Mouse (Mus musculus) right cerebral cortex, postnatal 36 days (tissue): ENCODE data around the gene Tmc6.

Source experiments
- DNase-seq, 2 experiments: peaks; one replicate each; pipeline ENCODE4 v3.0.0; 2022; ENCODE audit warnings: low spot score in 2 of 2, mixed read lengths in 1 of 2

Gene Tmc6

DNA sequence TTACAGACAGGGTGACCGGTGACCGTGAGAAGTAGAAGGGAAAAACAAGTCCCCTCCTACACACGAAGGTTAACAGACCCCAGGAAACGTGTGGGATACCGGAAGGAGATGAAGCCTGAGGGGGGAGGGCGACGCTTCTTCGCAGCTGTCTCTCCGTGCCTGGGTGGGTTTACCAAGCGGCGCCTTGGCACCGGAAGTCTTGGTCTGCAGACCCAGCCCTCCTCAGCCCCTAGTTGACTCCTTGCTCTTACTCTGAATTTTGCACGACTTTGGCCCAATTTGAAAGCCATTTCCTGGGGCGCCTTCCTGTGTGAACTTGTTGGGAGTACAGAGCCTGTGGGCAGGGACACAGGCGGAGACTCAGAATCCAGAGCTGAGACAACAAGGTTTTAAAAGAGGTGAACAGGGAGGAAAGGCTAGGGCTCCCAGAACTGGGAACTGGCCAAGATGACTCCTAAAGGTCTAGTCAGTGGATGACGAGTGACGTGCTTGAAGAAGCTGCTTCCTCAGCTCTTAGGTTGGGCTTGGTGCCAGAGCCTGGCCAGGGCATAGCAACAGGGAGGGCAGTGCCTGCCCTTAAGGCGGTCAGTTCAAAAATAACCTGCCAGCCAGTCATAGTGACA, 688 bp downstream of the Tmc6 start:
- no peak for DNase-seq

DNA sequence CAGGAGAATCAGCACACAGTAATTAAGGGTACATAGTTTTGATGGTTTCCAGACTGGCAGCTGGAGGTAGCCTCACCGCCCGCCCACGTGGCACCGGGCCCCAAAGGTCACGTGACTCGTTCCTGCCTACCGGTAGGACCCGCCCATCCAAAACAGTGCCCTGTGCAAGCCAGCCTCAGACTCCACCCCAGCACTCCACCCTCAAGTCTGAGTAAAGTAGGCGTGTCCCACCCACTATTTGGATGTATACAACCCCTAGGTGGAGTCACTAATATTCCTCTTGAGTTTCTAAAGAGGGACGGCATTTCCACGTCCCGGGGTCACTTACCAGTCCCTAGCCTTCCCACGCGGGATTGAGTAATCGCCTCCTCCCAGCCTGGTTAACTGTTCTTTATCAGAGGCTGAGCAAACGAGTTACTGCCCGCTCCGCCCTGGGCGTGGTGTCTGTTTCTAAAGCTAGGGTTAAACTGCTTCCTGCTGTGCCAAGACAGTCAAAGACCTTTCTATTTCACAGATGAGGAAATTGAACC, 1.4 kb downstream of the Tmc6 start:
- DNase-seq = no peak

DNA sequence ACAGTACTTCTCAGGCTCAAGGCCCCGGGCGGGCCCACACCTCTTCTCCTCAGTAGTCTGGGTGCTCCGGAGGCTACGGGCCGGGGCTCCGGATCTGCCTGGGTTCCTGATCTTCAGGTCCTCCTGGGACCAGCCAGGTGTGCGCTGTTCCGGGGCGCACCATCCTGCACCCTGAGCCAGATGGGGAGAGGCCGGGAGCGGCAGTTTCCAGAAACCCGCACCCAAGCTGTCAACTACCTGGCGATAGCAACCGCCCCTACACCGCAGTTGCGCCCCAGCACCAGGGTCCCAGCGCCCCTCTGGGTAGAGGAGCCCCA, 1.8 kb downstream of the Tmc6 start:
- DNase-seq = no peak

DNA sequence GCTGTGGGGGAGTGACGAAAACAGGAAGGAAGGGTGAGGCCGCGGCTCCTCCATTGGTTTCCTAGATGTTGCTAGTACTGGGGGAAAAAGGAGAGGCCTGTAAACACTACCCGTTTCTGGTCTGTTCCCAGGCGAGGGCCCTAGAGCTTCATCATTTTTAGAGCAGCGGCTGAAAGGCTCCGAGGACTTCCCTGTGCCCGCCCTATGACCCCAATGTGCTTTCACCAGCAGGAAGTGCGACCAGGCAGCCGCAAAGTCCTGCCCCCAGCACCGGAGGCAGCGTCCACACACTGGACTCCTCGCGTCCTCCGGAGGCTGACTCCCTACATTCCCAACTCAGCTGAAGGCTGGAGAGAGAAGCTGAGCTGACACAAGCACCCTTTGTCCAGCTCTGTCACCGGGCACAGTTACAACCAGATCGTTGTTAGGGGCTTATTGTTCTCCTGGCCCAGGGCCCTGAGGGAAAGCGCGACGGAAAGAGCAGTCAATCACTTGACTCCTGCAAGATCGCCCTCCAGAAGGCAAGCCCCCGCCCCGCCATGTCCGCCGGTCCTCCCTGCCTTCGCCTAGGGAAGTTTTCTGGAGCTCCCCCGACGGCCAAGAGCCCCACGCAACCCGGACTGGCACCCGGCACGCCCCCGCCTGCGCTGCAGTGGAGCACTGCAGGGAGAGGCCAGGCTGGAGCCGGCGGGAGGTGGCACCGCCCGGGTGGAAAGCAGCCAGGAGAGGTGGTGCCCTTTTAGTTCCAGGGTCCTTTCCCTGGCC, 2.4 kb downstream of the Tmc6 start:
- no peak for DNase-seq

DNA sequence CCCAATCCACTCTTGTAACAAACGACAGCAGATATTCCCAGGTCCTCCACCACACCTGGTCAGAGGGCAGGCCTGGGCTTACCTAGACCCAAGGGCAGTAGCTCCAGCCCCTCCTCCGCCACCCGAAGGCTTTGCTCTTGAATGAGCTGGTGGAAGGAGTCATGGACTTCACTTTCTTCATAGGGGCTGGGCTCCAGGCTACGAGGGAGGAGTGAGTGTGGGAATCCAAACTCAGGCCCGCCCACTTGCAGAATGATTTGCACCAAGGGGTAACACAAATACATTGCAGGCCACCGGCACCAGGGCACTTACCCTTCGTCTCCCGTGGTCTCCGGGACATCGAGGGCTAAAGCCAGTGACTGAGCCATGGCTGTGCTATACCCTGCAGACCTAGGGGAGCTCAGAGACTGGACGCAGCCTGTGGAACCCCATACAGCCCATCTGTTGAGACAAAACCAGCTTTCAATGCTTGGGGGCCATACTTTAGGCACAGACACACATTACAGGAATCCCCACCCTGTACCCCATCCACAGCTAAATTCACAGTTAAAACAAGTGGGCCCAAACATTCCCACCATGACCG, 3.1 kb downstream of the Tmc6 start:
- no peak for DNase-seq

DNA sequence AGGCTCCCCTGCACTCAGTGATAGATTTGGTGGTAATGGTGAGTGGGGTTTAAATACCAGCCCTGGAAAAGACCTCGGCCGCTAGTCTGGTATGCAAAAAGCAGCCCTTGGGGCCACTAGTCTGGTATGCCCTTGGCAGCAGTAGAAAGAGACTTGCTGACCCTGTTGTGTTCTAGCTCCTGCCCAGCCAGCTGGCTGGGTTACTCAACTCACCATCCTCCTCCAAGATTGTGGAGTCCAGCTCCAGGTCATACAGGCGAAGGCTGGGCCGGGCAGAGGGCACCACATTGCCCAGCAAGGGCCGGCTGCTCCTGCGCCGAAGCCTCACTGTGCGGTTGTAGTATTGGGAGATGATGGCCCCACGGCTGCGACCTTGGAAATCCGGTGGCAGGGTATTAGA, 4.0 kb downstream of the Tmc6 start:
- no peak for DNase-seq

DNA sequence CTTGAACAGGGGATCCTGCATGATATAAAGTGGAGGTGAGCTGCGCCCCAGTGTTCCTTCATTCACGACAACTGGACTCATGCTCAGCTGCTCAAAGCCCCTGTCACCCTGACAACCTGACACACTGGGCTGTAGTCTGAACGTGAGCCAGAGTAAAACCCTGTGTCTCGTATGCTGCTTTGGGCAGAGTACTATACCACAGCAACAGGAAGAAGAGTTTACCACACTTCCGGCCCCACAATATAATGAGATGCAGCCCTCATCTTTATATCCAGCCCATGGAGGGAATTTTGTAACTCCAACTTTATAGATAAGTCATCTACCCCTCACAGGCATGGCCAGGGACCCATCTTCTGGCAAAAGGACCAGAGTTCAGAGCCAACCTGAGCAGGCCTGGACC, 4.9 kb downstream of the Tmc6 start:
- no peak for DNase-seq

DNA sequence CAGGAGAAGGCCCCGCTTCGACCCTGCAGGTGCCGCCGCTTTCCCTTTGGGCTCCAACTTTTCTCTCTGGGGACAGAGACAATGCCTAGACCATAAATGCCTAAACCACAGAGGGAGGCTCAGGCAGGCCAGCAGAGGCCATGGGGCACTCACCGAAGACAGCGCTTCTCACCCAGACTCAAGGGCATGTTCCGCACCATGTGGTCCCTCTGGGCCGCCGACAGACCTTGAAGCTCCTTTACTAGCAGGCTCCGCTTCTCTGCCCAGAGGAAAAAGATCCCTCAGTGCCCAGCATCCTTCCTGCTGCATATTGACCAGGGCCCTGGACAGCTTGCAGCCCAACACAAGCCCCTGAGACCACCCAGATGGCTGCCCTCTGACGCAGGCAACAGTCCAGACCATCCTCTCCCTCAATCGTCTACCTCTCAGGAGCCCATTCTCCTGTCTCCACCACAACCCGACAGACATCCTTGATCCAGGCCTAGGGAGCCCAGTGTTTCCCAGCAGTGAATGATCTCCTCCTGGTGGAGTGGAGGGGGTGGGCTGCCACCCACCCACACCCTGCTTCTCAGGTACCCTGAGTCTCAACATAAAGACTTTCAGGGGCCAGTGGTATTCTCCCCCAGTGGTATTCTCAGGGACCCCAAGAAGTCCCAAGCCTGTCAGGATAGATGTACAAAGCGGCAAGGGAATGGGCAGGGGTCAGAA, 5.8 kb downstream of the Tmc6 start:
- DNase-seq = no peak

DNA sequence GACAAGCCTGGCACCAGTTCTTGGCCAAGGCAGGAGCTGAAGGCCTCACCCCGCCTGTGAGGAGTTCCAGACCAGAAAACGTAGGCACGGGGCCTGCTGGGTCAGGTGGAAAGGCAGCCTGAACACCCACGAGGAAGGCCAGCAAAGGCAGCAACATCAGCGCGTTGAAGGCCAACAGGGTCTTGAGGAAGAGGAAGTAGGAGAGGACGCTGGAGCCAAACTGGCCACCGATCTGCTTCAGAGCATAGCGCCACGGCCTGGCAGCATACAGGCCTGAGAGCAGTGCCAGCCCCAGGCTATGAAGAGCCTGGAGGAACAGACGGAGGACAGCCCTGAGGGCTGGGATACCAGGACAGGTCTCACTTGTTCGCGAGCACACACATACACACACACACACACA, 6.5 kb downstream of the Tmc6 start:
- no peak for DNase-seq

DNA sequence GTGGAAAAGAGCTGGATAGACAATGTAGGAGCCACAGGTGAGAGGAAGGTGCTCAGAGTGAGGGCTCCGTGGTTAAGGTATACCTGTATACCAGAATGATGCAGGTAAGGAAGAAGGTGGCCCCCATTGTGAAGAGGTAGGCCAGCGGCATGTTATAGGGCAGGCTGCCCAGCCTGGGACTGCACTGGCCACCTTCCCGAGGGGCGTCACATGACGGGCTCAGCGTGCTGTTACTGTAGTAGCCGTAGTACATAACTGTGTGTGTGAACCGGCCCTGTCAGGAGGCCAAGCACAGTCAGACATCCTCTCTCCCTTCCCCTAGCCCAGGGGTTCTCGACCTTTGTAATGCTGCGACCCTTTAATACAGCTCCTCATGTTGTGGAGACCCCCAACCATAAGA, 7.1 kb downstream of the Tmc6 start:
- no peak for DNase-seq

DNA sequence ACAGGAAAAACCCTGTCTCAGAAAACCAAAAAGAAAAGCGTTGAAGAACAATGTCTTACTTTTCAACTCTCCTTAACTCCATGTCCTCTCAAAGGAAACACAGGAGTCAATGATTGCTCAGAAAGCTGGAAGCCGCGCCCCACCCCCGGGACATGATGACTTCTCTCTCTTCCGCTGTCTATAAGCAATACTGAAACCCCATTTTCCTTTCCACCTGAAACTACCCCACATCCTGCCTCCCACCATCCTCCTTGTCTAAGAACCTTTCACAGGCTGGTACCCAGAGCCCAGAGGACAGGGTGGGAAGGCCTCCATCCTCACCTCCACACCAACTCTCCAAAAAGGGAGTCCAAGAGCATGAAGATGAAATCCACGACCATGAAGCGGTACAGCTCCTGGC, 9.6 kb downstream of the Tmc6 start:
- no peak for DNase-seq

DNA sequence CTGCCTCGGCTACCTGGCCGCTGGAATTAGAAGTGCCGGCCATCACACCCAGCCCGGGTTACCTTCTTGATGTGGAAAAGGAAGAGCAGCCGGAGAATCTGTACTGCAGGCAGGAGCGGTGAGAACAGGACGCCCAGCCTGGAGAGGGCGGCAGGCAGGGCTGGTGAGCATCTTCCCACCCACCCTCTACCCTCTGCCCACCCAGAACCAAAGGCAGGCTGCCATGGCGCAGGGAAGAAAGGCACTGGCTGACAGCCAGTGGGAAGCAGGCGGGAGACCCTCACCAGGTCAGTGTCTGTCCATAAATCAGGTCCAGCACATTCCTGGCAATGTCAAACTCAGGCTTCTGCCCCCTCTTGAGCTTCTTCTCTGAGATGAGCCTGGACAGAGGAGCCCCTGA, 11.6 kb downstream of the Tmc6 start:
- DNase-seq = no peak

DNA sequence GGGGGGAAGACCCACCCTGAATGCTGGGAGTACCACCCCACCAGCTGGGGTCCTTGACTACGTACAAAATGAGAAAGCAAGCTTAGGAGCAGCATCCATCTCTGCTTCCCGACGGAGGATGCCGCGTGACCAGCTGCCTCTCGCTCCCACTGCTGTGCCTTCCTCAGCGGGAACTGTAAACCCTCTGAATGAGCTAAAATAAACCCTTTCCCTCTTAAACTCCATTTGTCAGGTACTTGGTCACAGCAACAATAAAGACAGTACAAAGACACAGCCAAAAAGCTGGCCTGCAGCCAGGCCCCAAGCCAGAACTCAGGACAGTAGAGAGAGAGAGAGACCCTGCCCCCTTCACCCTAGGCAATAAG, 12.3 kb downstream of the Tmc6 start:
- no peak for DNase-seq

DNA sequence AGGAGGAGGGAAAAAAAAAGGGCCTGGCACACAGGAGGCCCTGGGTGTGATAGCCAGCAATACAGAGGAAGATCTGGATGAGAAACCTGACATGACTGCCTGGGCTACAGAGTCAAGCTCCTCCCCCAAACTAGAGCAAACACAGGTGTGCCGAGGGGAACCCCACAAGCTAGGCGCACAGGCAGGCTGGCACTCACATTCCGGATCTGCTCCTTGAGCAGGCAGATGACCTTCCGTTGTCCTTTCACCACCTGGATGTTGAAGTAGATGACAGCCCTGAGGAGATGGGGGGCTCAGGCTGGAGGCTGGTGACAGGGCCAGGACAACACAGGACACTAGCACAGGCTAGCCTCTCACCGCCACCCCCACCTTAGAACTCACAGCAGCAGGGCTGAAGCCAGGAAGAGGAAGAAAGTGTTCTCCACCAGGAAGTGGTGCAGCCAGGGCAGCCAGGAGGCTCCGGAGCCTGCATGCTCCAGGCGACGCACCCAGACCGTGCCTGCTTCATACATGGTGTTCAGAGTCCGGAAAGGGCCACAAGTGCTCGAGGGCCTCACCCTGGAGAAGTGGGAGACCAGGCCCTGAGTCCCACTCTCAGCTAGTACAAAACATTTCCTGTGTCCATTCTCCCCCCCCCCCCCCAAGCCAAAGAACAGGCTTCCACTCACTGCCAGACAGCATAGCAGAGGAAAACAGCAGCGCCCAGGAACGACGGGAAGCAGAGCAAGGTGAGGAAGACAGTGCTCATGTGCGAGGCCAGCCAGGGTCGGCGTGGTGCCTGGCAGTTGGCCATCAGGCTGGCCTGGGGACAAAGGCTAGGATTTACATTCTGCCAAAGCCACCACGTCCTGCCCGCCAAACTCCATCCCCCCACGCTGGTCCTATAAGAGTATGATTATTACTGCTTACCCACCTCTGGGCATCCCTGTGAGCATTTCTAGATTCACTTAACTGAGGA, 13.0 kb downstream of the Tmc6 start:
- no peak for DNase-seq

DNA sequence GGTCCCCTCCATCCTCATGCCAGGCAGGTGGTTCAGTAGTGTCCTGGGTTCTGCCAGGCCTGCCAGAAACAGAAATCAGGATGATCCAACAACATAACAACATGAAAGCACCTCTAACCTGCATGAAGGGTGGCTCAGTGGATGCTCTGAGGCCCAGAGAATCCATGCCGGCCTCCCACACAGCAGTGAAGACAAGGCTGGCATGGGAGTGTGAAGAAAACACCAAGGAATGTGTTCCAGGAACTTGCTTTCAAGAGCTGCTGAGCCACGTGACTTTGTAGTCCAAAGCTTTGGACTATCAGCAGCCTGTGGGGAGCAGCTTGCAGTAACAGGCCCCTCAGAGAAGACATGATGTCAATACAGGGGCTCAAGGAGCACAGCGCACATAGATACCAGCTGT, 15.7 kb downstream of the Tmc6 start:
- peak in 1 of 2 experiments; percentile 50 for DNase-seq

DNA sequence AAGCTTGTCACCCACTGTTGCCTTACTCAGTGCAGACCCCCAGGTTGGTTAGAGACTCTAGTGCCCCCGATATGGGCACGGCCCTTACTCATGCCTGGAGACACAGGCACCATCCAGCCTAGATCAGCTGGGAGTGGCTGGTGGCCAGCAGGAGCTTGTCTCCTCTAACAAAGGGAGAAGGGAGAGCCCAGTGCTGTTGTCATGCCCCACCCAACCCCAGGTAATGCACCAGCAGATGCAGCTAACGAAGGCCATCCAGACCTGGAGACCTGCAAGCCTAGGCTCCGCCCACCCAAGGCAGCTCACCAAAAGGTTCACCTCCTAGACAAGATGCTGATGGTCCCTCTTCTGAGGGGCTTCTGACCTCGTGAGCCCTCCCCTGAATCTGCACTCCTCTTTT, 16.6 kb downstream of the Tmc6 start:
- DNase-seq = no peak

DNA sequence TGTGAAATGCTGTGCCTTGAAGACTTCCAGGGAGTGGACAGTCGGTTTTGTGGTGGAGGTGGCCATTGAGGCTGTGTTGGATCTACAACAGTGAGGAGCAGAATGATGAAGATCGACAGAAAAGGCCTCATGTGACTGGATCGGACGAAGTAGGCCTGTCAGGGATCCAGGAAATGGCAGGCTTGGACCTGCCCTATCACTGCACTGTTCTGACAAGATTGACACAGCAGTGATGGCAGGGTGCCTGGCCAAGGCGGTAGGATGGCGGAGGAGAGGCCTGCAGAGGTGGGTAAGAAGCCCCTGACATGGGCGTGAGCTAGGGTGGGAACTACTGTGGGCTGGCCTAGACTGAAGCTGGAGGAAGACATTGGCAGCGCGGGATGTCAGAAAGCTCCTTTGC, 17.7 kb downstream of the Tmc6 start:
- no peak for DNase-seq

DNA sequence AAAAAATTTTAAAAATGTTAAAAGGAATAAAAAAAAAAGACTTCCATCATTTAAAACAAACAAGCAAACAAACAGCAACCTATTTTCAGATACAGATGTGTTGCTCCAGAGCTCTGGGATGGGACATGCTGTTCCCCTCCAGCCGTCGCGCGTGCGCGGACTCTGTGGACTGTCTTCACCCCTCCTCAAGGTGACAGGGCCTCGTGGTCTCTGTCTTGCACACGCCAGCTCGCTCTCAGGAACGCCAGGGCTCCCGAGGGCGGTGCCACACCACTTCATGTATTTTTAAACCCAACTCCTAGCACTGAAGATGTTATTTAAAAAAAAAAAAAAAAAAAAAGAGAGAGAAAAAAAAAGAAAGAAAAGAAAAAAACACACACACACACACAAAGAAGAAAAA, 19.8 kb downstream of the Tmc6 start:
- DNase-seq = no peak

DNA sequence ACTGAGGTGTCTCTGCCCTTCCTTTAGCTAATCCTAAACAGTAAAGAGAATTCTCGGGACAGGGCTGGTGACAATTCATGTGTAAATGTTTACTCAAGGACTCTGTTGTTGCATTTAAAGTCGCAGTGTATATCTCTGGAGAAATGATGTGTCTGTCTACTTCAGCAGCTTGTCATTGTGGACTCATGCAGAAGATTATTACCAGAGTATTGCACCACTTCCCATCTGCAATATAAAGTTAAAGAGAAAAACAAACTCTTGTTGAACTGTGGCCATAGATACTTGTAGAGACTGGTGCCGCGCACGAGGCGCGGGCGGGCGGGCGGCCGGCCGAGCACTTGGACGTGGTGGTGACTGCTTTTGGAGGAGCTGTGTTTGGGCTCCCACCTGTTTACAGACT, 20.2 kb downstream of the Tmc6 start:
- DNase-seq = no peak

DNA sequence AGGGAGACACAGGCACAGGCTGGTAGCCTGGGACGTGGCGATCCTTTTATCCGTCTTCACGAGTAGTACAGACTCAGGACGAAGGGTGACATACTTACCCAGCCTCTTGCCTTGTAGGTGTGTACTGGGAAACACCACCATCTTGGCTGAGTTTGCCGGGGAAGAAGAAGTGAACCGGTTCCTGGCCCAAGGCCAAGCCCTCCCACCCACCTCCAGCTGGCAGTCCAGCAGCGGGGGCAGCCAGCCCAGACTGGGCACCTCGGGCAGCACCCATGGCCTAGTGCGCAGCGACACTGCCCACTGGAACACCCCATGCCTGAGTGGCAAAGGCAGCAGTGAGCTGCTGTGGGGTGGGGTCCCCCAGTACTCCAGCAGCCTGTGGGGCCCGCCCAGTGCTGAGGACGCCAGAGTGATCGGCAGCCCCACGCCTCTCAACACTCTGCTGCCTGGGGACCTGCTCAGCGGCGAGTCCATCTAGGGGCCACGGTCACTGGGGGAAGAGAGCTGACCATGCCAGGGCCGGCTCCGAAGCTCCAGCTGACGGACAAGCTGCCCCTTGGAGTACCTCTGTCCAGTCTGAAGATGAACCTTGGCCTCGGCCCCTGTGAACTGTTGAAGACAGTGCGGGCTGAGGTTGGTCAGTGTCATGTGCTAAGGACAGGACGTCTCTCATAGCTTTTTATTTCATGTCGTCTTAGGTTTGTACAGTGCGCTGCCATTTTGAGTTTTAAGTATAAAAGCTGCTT, 21.5 kb downstream of the Tmc6 start:
- no peak for DNase-seq

DNA sequence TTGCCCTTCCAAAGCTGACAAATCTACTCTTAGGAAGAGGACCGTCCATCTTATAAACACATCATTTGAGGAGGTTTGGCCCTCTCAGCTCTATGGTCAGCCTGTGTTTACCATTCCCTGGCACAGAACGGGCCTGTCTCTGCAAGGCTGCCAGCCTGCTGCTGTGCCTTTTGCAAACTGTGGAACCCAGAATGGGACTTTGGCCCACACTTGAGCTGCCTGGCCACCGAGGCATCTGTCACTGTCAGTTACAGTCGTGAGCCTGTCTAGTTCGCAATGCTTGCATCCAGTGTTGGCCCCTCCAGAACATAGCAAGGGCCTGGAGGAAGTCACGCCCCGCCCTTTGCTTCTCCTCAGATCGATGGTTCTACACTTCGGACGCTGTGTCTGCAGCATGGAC, 22.7 kb downstream of the Tmc6 start:
- no peak for DNase-seq
